Mouse (Mus musculus) myocyte (in vitro differentiated cells): ENCODE data around the gene Klhdc10. TPM values are rescaled to one million over a fixed set of nuclear protein-coding genes. Genes with fewer than 3 reads are reported as not detected.
"Not testable (repeated sequence)": the region's sequence is repeated elsewhere in the genome, so short reads cannot be mapped to it uniquely, and the experiment has no call there.

ENCODE experiments used
- H3K27me3 ChIP-seq: one replicate; pipeline ENCODE4 v1.6.1; 2011; ENCODE audit not compliant: control insufficient read depth, insufficient read depth, insufficient read length
- H3K36me3 ChIP-seq: one replicate; pipeline ENCODE4 v1.6.1; 2011; ENCODE audit not compliant: control insufficient read depth, insufficient read depth
- H3K4me2 ChIP-seq: one replicate; pipeline ENCODE4 v1.6.1; 2011; ENCODE audit warnings: low read depth, control low read depth
- H3K4me3 ChIP-seq: one replicate; pipeline ENCODE4 v1.5.1; 2011; ENCODE audit warnings: mild to moderate bottlenecking, control low read depth, moderate library complexity
- H3K79me2 ChIP-seq: one replicate; pipeline ENCODE4 v1.6.1; 2011; ENCODE audit not compliant: control insufficient read depth, insufficient read depth
- H3ac ChIP-seq: one replicate; pipeline ENCODE4 v1.6.1; 2011; ENCODE audit not compliant: control insufficient read depth, insufficient read length
- CEBPB ChIP-seq: IDR thresholded peaks from 2 replicates; pipeline ENCODE4 v1.6.1; 2011; ENCODE audit warnings: mild to moderate bottlenecking, moderate library complexity; ENCODE audit not compliant: poor library complexity, insufficient read depth, severe bottlenecking
- E2F4 ChIP-seq: IDR thresholded peaks from one replicate; pipeline ENCODE4 v1.6.1; 2011; ENCODE audit warnings: mild to moderate bottlenecking, control low read depth, moderate library complexity; ENCODE audit not compliant: insufficient read depth
- MAX ChIP-seq: IDR thresholded peaks from one replicate; pipeline ENCODE4 v1.6.1; 2011; ENCODE audit warnings: low read depth, mild to moderate bottlenecking, control low read depth
- MYOD1 ChIP-seq, 3 experiments: IDR thresholded peaks; one replicate each; pipeline ENCODE4 v1.6.1; 2011; ENCODE audit warnings: control low read depth in 2 of 3, low read depth in 2 of 3, mild to moderate bottlenecking in 2 of 3, moderate library complexity in 1 of 3; ENCODE audit not compliant: insufficient read length in 2 of 3, control insufficient read depth in 1 of 3
- MYOG ChIP-seq, 3 experiments: IDR thresholded peaks; one replicate each; pipeline ENCODE4 v1.6.1; 2011; ENCODE audit warnings: control low read depth in 2 of 3, low read depth in 2 of 3, mild to moderate bottlenecking in 2 of 3; ENCODE audit not compliant: insufficient read length in 2 of 3, control insufficient read depth in 1 of 3, insufficient read depth in 1 of 3
- POLR2A ChIP-seq: IDR thresholded peaks from one replicate; pipeline ENCODE4 v1.6.1; 2011; ENCODE audit warnings: low read depth, mild to moderate bottlenecking, control low read depth, moderate library complexity; ENCODE audit not compliant: insufficient read length
- POLR2AphosphoS2 ChIP-seq: IDR thresholded peaks from one replicate; pipeline ENCODE4 v1.6.1; 2011; ENCODE audit warnings: low read depth, control low read depth; ENCODE audit not compliant: insufficient read length
- REST ChIP-seq: IDR thresholded peaks from one replicate; pipeline ENCODE4 v1.6.1; 2011; ENCODE audit warnings: mild to moderate bottlenecking, control low read depth, moderate library complexity; ENCODE audit not compliant: insufficient read depth, insufficient read length
- SRF ChIP-seq: IDR thresholded peaks from one replicate; pipeline ENCODE4 v1.6.1; 2011; ENCODE audit warnings: low read depth; ENCODE audit not compliant: control insufficient read depth, insufficient read length
- TCF12 ChIP-seq: IDR thresholded peaks from one replicate; pipeline ENCODE4 v1.6.1; 2011; ENCODE audit warnings: mild to moderate bottlenecking, control low read depth; ENCODE audit not compliant: poor library complexity, insufficient read depth, severe bottlenecking
- TCF3 ChIP-seq: IDR thresholded peaks from one replicate; pipeline ENCODE4 v1.6.1; 2011; ENCODE audit warnings: low read depth, control low read depth; ENCODE audit not compliant: insufficient read length
- USF1 ChIP-seq: IDR thresholded peaks from one replicate; pipeline ENCODE4 v1.6.1; 2011; ENCODE audit warnings: low read depth, mild to moderate bottlenecking, control low read depth, moderate library complexity
- polyA plus RNA-seq: library from polyadenylated mRNA; unstranded; fragments of >200 nt; fragmentation: generic; extraction: Trizol; gene quantifications from one replicate; pipeline ENCODE4 v1.2.1, GENCODE M21; 2012; ENCODE audit warnings: missing spikeins

The Klhdc10 gene
- polyA plus RNA-seq, 1 experiment, result 49.1 TPM

DNA sequence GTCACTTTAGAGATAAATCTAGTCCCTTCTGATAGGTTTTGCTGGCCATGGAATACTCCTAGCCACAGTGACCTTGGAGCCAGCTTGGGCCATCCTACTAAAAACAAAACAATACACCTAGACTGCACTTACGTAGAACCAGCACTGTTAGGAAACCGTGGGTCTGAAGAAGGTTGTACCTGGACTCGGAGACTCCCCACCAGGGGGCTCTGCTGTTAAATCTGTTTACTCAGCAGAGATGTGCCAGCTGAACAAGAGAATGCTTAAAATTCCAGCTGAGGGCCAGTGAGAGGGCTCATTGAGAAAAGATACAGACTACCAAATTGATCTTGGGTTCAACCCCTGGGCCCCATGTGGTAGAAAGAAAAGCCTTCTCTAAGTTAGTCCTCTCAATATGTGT is 20.6 kb upstream of the Klhdc10 start:
- peaks cover 44% of the 10 kb centered on the region for H3K36me3 ChIP-seq
- H3K4me2 ChIP-seq, result no peak overlapping the region
- no peak overlapping the region for H3K4me3 ChIP-seq
- no peaks in the 10 kb centered on the region for H3K79me2 ChIP-seq
- no peak overlapping the region for H3ac ChIP-seq
- TF ChIP-seq TCF12 (no peak), POLR2AphosphoS2 (no peak), USF1 (no peak), MAX (no peak), MYOG (IDR thresholded peaks at IDR 0.05; ENCODE audit: control insufficient read depth in 1 of 3, insufficient read depth in 1 of 3, insufficient read length in 2 of 3, low read depth in 2 of 3) (no peak), MYOD1 (IDR thresholded peaks at IDR 0.05; ENCODE audit: control insufficient read depth in 1 of 3, insufficient read length in 2 of 3, low read depth in 2 of 3) (no peak), E2F4 (no peak), TCF3 (no peak), REST (no peak), POLR2A (no peak), CEBPB (no peak), SRF (no peak)
- H3K27me3 ChIP-seq, result no peaks in the 10 kb centered on the region

DNA sequence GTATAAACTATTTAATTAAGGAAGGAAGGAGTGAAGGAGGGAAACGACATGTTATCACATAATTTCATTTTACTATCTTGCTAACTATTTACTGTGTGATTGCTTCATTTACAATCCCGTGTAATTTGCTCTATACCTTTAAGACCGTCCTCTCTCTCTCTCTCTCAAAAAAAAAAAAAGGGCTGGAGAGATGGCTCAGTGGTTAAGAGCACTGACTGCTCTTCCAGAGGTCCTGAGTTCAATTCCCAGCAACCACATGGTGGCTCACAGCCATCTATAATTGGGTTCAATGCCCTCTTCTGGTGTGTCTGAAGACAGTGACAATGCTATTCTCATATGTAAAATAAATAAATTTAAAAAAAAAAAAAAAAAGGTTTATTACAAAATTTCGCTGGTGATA is 11.4 kb upstream of the Klhdc10 start:
- peak overlapping the region; percentile 80 for H3K4me3 ChIP-seq
- H3ac ChIP-seq, H3K36me3 ChIP-seq, H3K27me3 ChIP-seq: not testable (repeated sequence)
- H3K79me2 ChIP-seq, result peaks cover 21% of the 10 kb centered on the region
- peak overlapping the region; percentile 56 for H3K4me2 ChIP-seq

DNA sequence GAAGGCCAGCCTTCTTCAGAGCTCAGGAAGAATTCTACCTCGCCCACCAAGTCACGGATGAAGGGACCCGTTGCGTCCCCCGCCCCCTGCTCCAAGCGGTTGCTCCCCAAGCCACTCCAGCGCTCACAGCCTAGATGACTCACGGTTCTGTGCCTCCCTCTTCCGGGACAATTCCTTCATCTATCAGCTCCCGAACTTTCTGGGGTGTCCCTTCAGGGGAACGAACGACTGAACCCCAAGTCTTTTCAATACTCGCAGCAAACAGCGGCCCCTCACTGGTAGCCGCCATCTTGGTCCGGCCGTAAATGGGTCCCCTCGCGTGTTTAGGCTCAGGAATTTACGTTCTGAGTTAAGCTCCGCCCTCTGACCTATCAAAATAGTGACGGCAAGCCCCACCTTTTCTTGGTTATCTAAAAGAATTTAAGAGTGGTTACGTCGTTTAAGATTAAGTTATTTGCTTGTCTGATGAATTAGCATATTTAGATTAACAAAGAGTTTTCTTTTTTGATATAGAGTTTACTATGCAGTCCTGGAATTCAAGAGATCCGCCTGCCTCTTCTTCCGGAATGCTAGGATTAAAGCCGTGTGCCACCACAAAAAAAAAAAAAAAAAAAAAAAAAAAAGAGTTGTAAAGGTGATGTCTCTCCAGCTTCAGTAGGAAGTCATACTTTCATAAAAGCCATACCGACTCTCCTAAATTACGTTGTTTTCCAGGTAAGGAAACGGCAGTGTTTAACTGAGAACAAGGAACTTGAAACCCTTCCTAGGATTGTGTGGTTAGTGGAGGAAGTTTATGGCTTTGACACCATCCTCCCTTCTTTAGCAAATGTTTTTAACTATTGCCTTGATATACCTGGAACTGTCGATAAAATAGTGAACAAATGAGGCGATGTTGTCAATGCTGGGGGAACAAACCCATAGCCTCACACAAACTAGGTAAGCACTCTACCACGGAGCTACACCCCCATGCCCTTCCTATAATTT is 10.7 kb upstream of the Klhdc10 start, which contains the start of gene Zc3hc1:
Gene Zc3hc1, minus strand, starts transcription at position 315 of the 984 bp plus-strand sequence.
- Histone ChIP-seq H3K4me3 (peak within 1 kb of the TSS; percentile 80), H3K4me2 (peak within 1 kb of the TSS; percentile 56), H3K79me2 (peaks cover 21% of the 10 kb centered on the region), H3K27me3 (no peaks in the 10 kb centered on the region), H3K36me3 (no peaks in the 10 kb centered on the region), H3ac (no peak within 1 kb of the TSS)
- TF ChIP-seq POLR2A, result peak; percentile 70
- TF ChIP-seq MAX, result no peak
- TF ChIP-seq POLR2AphosphoS2, result peak; percentile 60

DNA sequence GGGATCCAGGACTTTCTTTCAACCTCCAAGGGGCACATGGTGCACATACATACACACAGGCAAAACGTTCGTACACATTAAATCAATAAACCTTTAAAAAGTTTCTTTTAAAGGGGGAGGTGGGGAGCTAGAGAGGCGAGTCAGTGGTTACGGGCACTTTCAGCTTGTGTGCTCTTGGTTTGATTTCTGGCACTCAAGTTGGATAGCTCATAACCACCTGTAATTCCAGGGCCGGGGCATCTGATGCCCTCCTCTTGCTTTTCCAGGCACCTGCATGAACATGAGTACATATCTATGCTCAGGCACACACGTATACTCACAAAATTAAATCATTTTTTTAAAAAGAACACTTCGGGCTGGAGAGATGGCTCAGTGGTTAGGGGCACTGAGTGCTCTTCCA is 9.7 kb upstream of the Klhdc10 start:
- H3K4me3 ChIP-seq, result no peak overlapping the region
- no peak overlapping the region for H3K4me2 ChIP-seq
- H3K79me2 ChIP-seq, result peaks cover 21% of the 10 kb centered on the region
- no peaks in the 10 kb centered on the region for H3K36me3 ChIP-seq
- H3ac ChIP-seq, result no peak overlapping the region
- no peaks in the 10 kb centered on the region for H3K27me3 ChIP-seq
- TF ChIP-seq POLR2A (no peak), POLR2AphosphoS2 (no peak), CEBPB (no peak), TCF12 (no peak), MYOD1 (IDR thresholded peaks at IDR 0.05; ENCODE audit: control insufficient read depth in 1 of 3, insufficient read length in 2 of 3, low read depth in 2 of 3) (no peak), REST (no peak)

DNA sequence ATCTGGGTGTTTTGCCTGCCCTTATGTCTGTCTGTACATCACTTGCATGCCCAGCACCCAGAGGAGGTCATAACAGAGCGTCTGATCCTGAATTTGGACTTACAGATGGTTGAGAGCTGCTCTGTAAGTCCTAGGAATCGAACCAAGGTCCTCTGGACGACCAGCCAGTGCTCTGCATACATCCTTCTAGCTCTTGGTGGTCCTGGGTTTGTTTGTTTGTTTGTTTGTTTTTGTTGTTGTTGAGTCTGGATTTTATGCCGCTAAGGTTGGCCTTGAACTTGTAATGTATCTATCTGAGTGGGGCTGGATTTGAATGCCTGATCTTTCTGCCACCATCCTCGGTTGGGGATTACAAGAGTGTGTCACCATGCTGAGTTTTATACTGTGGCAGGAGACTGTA is 1.5 kb upstream of the Klhdc10 start:
- H3K79me2 ChIP-seq, result peaks cover 30% of the 10 kb centered on the region
- no peak for TF ChIP-seq MAX
- no peak for TF ChIP-seq MYOG (IDR thresholded peaks at IDR 0.05; ENCODE audit: control insufficient read depth in 1 of 3, insufficient read depth in 1 of 3, insufficient read length in 2 of 3, low read depth in 2 of 3)
- TF ChIP-seq E2F4, result no peak
- TF ChIP-seq SRF, result no peak
- no peak for TF ChIP-seq POLR2AphosphoS2
- no peak for TF ChIP-seq TCF12
- no peak for TF ChIP-seq CEBPB
- TF ChIP-seq TCF3, result no peak
- no peak for TF ChIP-seq REST
- no peak for TF ChIP-seq POLR2A
- TF ChIP-seq USF1, result no peak
- no peak for TF ChIP-seq MYOD1 (IDR thresholded peaks at IDR 0.05; ENCODE audit: control insufficient read depth in 1 of 3, insufficient read length in 2 of 3, low read depth in 2 of 3)
- no peaks in the 10 kb centered on the region for H3K27me3 ChIP-seq
- no peaks in the 10 kb centered on the region for H3K36me3 ChIP-seq
- no peak overlapping the region for H3ac ChIP-seq
- H3K4me2 ChIP-seq, result peak overlapping the region; percentile 94
- peak overlapping the region; percentile 55 for H3K4me3 ChIP-seq
